Mouse (Mus musculus): ENCODE measurements at regions not wholly inside any gene's neighbourhood (a gene's known extent, or its start where the extent isn't known, plus 50 kb on each side); places are given as distances from the start of the nearest gene placed in this dataset.

- DNase-seq (ENCODE audit: low spot score), result no peak
Observed at GRCm38 (mm10) chr4:106112981-106113380, 203.0 kb upstream of the Usp24 start.

DNA sequence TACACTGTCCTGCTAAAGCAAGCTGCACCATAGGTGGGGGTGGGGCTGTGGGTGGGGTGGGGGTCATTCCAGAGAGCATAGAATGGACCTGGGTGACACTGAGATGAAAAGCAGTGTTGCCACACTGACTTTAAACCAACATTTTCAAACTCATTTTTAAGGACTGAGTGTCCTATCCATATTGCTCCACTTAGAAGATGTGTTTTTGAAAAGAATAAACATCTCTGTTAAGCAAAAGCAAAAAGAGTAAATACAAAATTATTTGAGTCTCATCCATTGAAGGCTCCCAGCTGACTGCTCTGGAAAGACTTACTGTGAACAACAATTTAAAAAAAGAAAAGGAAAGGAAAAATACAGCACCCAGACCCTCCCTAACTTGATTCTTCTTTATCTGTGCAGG is 202.3 kb upstream of the Usp24 start:
- no peak for DNase-seq (ENCODE audit: low spot score)

DNA sequence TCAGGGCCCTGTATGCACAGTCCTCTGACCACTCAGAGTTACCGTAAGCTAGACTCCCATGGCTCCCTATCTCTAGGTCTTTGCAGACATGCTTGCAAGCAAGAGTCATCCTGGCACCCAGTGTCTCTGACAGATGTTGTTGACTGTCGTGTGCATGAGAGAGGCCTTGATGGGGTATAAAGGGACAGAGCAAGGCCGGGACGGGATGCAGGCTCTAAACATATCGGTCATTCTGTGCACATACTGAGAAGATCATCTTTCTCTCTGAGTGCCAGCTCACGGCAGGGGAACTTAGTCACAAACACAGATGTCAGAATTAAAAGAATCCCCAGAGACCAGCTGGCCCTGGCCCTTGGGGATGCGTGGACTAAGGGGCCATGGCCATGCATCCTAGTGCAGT is 199.4 kb upstream of the Usp24 start:
- no peak for DNase-seq (ENCODE audit: low spot score)

- DNase-seq (ENCODE audit: low spot score), result no peak
Observed at GRCm38 (mm10) chr4:106121306-106121705, 194.7 kb upstream of the Usp24 start.

DNA sequence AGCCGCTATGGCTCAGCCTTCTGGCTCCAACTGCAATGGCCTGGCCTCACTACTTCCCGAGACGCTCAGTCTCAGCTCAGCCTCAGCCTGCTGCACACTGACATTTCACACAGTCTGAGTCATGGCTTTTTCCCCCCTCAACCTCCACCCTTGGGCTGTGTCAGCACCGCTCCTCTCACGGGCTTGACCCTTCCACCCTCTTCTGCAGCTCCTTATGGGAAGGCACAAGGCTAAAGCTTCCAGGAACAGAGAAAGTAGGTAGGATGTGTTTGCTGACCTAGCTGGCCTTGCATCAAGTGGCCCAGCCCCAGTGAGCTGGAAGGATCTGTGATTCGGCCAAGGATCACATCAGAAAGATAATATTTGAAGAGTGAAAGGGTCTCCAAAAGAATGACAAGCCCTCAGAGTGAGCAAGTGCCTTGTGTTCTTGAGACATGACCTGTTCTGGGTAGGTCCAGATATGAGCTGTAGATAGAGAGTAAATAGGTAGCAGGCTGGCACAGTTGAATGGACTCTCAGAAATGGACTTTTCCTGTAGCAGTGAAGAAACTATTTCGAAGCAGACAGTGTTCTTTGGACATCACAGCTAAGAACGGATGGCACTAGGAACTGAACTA is 192.9 kb upstream of the Usp24 start:
- DNase-seq (ENCODE audit: low spot score), result no peak

DNA sequence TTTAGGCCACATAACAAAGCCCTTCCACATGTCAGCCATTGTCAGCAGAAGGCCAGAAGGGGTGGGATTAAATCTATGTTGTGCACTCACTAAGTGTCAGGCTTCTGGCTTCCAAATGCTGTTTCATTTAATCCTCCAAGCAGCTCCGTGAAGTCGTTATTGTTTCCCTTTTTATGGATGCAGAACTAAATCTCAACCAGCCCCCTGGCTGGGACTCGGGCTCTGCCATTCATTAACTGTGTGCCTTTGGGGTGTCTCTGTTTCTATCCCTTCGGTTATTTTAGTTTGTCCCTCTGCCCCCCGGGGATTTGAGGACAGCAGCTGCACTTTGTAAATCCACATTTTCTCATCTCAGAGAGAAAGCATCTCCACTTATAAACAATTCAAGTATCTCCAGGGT is 188.8 kb upstream of the Usp24 start:
- DNase-seq (ENCODE audit: low spot score), result no peak

DNA sequence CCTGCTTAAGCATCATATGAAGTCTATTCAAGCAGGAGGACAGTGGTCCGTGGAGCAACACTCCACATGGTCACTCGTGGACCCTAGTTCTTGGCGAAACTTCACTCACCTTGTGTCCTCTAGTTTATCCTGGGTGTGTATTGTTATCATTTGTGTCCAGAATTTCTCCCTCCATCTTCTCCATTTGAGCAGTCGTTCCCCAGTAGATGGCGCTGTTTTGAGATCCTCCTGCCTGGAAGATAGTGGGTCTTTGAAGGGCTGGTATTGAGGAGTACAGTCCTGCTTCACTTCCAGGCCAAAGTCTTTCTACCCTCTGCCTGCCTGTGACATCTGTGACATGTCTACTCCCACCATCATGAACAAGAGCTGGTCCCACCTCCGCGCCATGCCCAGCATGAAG is 188.4 kb upstream of the Usp24 start:
- DNase-seq (ENCODE audit: low spot score), result no peak

GRCm38 (mm10) chr4:106129327-106129726 is 186.7 kb upstream of the Usp24 start:
- DNase-seq (ENCODE audit: low spot score), result no peak

DNA sequence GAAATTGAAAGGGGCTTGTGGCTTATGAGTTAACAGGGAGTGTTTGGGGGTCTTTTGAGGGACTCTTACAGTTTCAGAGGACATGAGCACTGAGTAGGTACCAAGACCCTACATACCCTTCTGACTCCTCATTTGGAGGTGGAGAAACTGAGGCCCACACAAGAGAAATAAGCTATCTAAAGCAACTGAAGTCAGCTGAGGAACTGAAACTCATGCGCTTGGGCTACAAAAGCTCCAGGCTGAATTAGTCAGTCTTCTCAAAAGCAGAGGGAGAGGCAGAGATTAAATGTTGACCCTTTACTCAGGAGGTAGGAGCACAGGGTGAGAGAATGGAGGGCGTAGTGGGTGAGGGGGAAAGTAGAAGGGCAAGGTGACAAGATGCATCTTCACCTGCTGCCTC is 186.2 kb upstream of the Usp24 start:
- DNase-seq (ENCODE audit: low spot score), result no peak

DNA sequence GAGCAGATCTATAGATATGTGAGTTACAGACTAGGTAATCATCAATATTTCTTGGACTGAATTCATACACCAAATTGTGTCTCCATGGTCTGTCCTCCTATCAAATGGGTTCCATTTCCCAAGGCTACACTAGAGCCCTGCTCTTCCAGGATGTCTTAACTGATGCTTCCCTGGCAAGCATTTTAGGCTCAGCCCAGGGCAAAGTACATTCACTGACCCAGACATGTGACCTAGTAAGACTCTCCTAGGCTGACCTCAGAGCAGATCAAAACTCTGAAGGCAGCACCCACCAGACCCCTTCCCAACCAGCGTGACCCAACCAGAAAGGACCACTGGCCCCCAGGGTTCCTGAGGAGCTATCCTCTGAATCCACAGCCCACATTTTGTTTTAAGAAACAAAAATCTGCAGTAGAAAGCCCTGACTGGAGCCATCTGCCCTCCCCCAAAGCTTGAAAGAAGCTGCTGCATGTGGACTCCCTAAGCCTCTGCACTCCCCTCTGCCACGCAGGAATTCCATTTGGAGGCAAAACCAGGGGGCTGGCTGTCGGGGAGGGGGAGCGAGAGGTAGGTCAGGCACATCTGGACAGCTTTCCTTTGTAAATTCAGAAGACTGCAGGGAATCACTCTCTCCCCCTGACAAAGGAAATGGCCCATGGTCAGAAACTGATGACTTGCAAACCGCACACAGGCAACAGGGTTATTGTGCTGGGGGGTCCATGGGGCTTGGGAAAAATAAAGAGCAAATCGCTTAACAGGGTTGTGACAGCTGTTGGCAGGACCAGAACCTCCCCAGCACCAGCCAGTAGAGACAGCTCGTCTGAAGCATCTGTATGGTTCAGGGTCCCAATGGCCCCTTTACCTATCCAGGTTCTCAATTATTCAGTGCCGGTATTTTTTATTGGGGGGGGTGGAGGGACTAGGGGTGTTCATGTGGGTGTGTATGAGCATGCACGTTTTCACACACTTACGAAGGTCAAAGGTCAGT is 182.0 kb upstream of the Usp24 start:
- DNase-seq (ENCODE audit: low spot score), result no peak

DNA sequence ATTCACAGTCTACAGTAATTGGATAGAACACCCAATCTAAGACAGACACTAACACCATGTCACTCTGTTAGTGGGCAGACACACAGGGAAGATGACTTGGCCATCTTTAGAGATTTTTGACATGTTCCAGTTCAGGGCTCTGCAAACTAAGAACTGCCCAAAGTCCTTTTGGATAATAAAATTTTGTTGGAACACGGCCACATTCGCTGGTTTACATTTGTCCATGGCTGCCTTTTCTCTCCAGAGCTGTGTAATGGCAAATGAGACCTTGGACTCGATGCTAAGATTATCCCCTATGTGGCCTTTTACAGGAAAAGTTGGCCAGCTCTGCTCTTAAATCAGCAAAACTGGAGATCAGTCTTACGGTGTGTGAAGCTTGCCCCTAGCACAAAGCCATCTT is 173.3 kb upstream of the Usp24 start:
- no peak for DNase-seq (ENCODE audit: low spot score)

DNA sequence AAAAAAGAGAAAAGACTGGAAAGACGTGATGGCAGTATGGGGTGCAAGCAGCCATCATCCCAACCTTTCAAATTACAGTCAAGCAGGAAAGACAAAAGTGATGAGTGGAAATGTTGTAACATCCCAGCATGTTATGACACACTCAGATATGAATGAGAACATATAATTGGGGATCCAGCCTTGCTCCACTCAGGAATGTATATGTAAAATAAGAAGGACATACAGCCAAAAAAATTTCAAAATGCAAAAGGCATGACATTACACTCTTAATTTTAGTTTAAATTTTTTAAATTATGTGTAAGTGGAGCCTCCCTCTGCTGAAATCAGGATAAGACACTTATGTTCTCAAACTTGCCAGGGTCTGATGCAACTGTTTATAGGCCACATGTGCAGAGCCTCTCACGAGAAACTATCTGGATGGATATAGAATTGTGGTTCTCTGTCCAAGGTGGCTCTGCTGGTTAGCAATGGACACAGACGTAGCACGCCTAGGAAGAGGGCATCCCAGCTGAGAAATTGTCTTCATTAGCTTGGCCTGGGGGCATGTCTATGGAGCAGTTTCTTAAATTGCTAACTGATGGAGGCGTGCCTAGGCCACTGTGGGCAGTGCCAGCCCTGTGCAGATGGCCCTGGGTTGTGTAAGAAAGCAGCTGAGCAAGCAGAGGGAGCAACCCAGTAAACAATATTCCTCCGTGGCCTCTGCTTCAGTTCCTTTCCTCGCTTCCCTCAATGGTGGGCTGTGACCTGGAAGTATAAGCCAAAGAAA is 171.5 kb upstream of the Usp24 start:
- DNase-seq (ENCODE audit: low spot score), result no peak

- no peak for DNase-seq (ENCODE audit: low spot score)
Observed at GRCm38 (mm10) chr4:106146919-106147460, 169.0 kb upstream of the Usp24 start.

- no peak for DNase-seq (ENCODE audit: low spot score)
Observed at GRCm38 (mm10) chr4:106148866-106149265, 167.1 kb upstream of the Usp24 start.

DNA sequence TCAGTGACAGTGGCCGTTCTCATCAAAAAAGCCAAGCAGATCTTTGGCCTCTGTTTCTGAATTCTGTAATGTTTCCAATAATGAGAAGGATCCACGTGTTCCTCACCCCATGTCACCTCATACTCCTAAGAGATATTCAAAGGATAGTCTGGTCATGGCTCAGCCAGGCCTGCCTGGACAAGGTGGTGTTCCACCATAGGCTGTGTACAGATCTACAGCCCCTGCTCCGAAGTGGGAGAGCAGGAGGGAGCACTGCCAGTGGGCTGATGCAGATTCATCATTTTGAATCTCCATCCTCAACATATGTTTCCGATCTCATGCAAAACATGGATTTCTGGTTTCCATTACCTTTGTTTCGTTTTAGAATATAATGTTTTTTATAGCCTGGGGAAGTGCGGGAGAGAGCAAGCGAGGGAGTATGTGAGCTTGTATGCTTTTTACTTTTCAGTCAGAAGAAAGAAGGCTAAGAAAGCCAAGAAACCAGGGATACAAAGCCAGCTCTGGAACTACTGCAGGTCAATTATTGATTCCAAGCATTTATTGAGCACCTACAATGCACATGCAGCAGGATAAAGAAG is 166.5 kb upstream of the Usp24 start:
- no peak for DNase-seq (ENCODE audit: low spot score)

GRCm38 (mm10) chr4:106150775-106151174 is 165.2 kb upstream of the Usp24 start:
- no peak for DNase-seq (ENCODE audit: low spot score)

GRCm38 (mm10) chr4:106157451-106158179 is 158.4 kb upstream of the Usp24 start:
- DNase-seq (ENCODE audit: low spot score), result no peak

DNA sequence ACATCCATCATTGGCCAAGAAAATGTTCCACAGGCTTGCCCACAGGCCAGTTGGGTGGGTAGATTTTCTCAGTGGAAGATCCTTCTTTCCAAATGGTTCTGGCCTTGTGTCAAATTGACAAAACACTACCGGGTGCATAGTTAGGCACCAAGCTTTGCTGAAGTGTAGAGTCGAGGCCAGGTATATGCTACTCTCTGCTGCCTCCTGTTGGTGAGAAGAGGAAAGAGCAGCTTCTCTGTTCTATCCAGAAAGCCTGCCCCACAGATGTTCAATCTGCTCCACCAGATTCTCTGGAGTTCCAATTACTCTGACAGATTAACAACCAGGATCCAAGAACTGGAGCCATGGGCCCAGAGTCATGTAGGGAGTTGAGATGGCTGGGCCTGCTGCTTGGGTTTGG is 154.4 kb upstream of the Usp24 start:
- DNase-seq (ENCODE audit: low spot score), result no peak

- DNase-seq (ENCODE audit: low spot score), result no peak
Observed at GRCm38 (mm10) chr4:106162551-106162950, 153.5 kb upstream of the Usp24 start.

DNA sequence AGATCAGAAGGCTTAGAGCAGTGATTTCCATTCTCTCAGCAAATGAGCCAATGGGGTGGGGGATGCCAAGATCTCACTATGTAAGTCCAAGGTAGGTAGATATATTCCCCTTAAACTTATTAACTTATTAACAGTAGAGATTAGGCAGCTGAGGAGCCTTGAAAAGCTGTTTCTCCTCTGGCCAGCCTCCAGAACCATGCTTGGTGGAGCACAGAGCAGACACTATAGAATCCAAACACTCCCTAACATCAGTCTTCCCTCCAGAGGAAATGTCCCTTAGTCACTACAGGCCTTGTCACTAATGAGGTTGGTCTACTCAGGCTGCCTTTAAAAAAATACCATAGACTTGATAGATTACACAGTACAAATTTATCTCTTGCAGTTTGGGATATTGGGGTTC is 152.8 kb upstream of the Usp24 start:
- DNase-seq (ENCODE audit: low spot score), result no peak

DNA sequence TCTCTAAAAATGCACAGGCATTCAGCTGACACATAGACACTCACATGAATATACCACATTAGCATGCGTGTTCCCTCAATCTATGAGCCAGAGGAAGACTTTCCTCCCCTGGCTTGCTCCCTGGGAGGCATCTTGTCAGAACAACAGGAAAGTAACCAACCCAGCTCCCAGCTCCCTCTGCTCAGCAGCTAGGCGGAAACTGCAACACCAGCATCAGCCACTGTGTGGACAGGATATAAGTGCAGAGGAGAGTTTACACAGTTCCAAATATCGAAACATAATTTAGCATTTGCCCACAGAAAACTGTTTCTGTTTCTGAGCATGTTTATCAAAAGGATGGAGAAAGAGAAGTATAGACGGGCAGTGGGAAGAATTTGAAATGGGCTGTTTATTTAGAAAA is 148.3 kb upstream of the Usp24 start:
- DNase-seq (ENCODE audit: low spot score), result no peak
